Mouse (Mus musculus) heart, adult 11 months (tissue): Measurements from ENCODE around the gene Rabif.

Source experiments
- DNase-seq: peaks from one replicate; pipeline ENCODE4 v3.0.0; 2022

The Rabif gene

GRCm38 (mm10) chr1:134555871-134556670 is 61.6 kb downstream of the Rabif start:
- DNase-seq: peak; percentile 86

DNA sequence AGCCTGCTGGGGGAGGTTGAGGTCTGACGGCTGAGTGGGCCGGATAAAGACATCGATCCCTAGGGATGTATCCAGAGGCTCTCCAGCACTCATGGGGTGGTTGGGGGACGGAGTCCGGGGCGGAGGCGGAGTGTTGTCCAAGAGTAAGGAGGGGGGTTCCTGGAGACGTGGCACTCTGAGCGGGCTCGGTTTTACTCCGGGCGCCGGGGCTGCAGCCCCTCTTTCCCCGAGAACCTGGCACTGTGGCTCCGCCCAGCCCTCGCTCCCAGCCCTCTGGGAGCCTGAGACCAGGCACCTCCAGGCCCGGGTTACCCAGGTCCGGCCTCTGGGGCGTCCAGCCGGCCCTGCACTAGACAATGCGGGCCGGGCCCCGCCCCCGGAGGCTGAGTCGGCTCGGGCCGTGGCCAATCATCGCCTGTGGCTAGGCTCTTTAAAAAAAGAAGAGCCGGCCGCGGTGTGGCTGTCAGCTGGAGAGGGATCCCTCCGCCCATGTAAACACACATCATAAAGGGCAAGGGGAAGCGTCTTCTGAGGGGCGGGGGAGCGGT is 62.3 kb downstream of the Rabif start:
- peak; percentile 100 for DNase-seq
